Mouse (Mus musculus): ENCODE measurements at regions not wholly inside any gene's neighbourhood (a gene's known extent, or its start where the extent isn't known, plus 50 kb on each side); places are given as distances from the start of the nearest gene placed in this dataset.

DNA sequence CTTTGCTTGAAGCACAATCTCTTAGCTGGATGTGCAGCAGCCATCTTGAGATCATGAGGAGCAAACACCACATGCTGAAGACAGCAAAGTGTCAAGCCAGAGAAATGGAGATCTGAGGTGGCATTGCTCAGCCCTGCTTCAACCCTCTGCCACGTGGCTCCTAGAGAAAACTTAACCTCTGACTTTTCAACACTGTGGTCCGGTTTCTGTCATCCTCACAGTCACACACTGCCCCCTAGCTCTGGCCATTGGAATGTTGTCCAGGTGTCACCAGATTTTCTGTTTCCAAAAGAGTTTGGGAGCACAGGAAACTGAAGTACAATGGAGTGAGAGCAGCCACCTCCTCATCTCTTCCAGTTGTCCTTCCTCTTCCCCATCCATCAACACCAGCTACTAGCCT, 50.2 kb upstream of the Dhx15 start:
- TF ChIP-seq CTCF (IDR thresholded peaks at IDR 0.05; ENCODE audit: control insufficient read depth, insufficient read depth, insufficient replicate concordance, low read depth, low read length) (no peak), POLR2A (IDR thresholded peaks at IDR 0.05; ENCODE audit: control insufficient read depth, low read depth, low read length) (no peak)

Data from testis, adult 2 months (tissue).